Mouse (Mus musculus) testis, postnatal 10 days (tissue): Measurements from ENCODE around the gene Srarp.

Source experiments
- DNase-seq: peaks from one replicate; pipeline ENCODE4 v3.0.0; 2021; ENCODE audit warnings: low spot score

Srarp gene

DNA sequence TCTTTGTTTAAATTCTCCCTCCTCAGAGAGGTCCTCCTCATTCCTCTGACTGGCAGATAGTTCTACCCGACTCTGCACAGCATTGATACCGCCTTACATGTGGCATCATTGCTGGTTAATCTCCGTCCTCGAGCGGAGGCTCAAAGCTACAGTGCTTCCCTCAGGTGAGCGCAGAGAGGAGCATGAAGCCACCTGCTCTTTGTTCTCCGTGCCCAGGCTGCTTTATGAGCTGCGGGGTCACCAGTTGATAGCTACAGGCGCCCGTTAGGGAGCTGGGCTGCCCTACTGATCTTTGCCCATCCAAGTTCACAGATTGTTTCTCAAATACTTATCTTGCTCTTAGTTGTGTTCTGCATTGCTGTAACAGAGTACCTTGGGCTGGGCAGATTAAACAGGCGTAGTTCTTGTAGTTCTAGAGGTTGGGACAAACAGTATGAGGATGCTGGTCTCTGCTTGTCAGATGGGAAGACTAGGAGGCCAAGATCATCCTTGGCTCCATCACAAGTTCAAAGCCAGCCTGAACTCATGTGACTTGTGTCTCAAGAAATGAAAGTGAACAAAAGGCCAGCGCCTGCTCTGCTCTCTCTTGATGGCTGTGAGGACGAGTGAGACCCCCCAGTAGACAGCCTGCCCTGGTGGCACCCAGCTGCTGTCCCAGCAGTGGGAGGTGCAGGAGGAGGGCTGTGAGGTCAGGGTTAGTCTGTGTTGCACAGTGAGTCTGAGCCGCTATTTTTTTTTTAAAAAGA lies 20.5 kb upstream of the Srarp start:
- no peak for DNase-seq

DNA sequence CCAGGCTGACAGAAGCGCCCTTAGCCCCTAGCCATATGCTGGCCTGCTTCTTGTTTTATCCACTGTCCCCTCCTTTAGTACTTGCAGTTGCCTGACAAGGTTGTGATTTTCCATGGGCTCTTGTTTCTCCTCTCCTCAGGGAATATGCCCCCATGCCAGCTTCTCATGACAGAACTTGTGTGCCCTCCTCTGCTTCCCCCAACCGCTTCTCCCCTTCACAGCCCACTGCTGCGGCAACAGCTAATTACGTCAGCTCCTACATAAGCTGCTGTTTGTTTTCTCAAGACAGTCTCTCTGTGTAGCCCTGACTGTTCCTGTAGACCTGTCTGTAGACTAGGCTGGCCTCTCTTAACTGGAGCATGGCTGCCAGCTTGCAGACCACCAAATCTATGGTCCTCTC lies 19.6 kb upstream of the Srarp start:
- DNase-seq: no peak

DNA sequence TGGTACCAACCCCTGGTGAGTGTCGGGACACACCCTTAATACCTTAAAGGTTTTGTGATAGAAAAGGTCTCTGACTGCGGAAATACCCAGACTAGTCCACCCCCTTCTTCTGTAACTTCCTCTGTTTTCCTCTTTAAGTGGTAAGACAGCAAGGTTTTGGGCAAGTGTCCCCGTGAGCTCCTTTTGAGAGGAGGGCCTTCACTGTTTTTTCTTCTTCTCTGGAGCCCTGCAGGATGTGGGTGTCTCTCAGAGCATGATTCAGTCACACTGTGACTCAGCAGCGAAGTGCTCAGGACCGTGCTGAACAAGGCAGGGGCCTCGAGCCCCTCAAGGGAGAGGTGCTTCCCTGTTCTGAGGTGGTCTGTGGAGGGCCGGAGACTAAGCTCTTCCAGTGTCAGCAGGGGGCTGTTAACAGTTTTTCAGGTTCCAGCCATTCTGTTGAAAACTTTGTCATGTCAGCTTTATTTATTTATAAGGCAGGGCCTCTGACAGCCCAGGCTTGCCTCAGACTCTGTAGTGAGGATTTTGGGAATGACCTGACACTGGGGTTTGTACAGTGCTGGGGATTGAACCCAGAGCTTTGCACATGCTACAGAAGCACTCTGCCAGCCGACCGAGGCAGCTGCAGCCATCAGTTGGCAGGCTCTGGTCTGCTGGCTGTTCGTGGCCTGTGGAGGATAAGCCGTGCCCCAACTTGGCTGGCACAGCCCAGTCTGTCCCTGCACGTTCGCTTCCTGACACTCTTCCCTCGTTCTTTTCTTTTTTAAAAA lies 18.9 kb upstream of the Srarp start:
- DNase-seq: no peak

DNA sequence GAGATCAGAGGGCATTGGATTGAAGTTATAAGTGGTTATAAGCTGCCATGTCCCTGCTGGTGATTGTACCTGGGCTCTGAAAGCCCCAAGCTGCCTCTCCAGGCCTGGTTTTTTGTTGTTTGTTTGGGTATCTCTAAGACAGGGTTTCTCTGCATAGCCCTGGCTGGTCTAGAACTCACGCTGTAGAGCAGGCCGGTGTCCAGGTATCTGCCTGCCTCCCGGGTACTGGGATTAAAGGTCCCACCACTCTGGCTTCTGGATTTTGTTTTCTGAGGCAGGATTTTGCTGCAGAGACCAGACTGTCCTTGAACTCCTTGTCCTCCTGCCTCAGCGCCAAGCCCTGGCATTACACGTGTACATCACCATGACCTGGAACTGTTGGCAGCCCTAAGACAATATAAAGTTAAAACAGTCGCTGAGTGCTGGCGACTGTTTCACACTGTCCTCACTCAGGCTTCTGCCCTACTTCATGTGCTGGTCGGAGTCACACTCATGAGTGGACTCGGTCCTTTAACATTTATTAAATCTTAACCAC lies 16.1 kb upstream of the Srarp start:
- DNase-seq: no peak

DNA sequence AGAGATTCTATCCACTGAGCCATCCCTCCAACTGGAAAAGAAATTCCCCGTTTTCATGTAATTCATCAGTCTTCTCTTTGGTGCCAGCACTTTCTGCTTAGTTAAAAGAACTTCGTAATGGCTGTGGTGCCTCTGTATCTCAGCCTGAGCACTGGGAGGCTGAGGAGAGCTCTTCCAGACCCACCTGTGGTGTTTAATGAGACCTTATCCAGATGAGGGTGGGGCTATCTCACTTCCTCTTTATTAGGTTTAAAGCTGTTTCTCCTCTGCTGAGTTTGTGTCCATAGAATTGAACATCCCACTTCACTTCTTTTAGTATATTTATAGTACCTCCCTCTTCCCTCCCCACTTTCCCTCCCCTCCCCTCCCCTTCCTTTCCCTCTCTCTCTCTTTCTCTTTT lies 15.3 kb upstream of the Srarp start:
- no peak for DNase-seq

DNA sequence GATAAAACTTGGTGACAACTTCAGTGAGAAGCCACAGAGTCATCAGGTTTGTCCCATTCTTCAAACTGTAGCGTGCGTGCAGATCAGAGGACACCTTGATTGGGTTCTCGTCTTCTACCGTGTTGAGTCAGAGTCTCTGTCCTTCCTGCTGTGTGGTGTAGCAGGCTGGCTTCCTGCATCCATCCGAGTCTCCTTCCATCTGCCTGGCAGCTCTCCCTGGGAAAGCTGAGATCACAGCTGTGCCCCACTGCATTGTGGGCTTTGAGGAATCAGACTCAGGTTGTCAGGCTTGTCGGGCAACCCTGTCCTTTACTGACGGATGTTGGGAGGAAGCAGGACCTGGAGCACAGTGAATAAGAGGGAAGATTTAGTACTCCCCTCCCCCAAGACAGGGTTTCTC lies 10.3 kb upstream of the Srarp start:
- no peak for DNase-seq

DNA sequence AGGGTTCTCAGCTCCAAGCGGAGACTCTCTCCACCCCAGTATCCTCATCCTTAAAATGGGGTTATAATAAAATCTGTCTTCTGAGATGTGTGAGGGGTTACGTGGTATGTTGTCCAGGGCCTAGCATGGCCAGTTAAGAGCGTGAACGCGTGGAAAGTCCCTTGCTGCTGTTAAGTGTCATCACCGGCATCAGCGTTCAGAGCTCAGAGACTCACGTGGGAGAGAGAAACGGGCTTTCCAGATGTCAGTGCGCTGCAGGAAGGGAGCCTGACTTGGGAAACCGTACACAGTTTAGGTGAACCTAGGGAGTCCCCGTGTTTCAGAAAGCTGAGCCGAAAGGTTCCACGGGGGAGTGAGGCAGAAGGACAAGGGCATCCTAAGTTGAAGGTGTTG lies 9.4 kb upstream of the Srarp start:
- no peak for DNase-seq

DNA sequence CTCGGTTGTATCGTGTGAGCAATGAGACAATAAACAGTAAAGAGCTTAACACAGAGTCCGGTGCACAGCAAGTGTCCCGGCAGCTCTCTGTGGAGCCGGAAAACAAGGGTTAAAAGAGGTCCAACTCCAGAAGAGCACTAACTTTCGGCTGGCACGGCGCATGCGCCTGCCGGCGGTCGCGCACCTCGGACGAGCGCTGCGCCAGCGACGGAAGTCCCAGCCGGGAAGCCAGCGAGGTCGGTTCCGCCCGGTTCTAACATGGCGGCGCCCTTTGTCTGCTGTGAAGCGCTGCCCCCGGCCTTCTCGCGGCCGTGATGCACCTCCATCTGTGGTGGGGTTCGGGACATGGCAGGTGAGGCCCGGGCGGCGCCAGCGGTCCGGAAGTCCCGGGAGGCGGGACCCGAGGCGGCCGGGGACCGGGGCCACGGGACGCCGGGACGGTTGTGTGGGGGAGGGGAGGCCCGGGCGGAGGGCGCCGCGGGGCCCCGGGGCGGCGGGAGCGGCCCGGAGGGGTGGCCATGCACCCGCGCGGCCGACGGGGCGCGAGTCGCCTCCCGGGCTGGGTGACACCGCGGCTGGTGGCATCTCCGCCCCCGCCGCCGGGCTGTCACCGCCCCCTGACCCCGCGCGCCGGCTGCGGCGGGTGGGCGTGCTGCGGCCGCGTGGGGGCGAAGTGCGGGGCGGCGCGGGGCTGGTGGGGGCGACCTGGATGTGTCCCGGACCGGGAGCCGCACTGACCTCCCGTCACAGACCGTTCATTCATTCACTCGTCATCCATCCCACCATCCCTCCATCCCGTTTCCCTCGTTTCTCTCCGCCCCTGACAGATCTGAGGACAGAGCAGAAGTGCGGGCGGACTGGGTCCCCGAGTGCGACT lies 8.8 kb upstream of the Srarp start, which contains the start of gene Zbtb17:
TSS of gene Zbtb17 (plus strand) at position 204 of the 877 bp plus-strand sequence.
- peak; percentile 95 for DNase-seq

DNA sequence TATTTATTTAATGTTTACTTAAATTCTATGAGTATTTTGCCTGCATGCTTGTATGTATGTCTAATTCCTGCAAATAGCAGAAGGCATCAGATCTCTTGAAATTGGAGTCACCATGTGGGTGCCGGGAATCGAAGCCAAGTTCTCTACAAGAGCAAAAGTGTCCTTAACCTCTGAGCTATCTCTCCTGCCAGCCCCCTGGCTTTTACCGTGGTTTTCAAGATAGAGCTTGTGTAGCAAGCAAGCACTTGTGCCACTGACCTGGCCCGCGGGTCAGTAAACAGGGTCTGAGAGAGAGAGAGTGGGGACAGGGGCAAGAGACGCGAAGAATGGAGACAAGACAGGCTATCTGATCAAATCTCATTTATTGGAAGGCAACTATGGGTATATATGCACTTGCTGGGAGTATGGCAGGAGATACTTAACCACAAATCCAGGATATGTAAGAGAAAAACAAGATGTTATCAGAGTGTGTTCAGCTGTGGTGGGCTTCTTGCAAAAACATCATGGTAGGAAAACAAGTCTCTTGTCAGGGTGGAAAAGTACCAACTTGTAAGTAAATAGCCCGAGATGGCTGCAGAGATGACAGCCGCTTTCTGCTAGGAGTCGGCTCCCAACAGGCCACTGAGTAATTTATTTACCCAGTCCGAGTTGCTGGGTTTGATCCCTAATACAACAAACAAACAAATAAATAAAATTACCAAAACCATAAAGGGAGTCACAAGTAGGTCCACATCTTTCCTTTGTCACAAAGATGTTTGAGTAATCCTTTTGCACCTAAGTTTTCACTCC lies 7.9 kb upstream of the Srarp start:
- no peak for DNase-seq

DNA sequence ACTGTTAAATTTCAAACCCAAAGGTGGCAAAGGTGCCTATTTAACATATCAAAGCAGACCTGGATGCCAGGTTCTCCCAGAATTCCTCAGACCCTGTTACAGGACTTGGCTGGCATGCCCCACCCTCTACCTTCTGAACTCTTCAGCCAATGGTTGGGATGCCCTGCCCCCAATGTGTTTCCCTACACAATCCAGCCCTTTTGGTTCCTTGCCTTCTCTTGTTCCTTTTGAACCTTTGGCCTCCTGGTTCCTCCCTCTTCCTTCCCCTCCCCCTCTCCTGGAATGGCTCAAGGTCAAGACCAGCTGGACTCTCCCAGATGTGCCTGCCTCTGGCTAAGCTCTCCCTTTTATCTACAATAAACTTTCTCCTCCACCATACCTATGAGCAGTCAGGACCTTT lies 5.0 kb upstream of the Srarp start:
- DNase-seq: no peak

DNA sequence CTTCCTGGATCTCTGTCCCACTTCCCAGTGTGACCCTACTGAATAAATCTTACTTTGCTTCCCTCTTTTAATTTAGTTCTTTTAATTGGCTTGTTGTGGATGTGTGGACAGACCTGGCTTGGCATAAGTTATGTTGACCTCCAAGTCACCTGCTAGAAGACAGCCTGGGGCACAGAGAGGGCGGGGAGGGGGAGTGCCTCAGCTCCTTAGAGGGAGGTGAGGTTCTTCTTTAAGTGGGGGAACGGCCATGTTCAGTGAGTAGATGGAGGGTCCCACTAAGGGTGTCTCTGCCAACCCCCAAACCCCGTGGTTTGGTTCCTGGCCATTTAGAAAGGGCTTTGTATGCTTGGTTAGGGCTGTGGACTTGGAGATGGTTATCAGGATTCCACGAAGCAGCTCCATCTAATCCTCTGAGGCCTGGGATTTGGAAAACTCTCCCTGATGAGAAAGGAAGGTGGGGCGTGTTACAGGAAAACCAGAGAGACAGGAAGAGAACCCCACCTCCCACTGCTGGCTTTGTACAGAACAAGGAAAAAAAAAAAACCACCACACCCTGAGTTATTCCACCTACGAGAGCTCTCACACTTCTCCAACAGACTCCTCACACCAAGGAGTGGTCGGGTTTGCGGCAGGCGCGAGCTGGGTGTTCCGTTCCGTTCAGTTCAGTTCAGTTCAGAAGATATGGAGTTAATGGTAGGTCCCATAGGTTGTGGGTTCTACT lies 3.3 kb upstream of the Srarp start:
- DNase-seq: no peak

DNA sequence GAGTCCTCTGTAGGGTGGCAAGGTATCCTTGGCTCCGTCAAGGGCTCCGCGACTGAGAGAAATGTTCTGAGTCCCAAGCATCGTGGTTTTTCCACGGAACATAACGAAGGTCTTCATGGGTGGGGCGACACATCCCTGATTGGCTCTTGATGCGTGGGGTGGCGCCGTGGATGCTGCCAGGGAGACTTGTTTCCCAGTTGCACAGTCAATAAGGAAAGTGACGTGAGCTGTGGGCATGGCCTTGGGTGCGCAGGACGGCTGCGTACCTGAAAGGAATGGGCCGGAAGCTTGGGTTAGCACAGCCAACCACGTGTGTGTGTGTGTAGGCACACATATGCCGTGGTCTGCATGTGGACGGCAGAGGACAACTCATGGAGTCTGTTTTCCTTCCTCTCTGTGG lies 2.7 kb downstream of the Srarp start:
- no peak for DNase-seq

DNA sequence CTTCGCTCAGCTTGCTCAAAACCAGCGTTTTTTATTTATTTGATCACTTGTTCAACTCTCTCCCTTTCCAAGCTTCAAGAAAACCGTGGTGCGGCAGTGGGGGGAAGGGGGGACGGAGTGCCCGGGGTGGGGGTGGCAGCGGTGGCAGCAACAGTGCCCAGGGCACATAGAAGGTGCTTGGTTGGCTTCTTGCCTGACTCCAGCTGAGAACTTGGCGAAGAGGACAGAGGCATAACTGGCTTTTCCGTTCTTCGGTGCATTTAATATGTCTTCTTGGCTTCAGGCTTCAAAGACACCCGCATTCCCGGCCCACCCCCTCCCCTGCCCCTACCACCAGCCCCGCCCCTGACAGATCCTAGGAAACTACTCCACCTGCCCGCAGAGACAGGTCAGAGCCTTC lies 3.2 kb downstream of the Srarp start:
- DNase-seq: no peak

DNA sequence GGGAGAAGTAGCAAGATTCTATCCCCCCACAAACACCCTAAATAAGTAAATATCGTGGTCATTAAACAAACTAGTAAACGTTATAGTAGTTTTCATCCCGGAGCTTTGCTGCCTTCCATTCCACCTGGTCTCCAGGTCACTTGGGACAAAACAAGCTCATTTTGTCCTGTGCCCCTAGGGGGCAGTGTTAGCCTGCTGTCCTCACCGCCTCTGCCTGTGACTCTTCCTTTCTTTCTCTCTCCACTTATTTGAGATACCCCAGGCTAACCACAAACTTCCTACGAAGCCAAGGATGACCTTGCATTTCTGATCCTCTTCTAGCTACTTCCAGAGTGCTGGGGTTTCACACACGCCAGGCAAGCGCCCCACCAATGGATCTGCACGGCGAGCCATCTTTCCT lies 4.9 kb downstream of the Srarp start:
- peak; percentile 81 for DNase-seq

DNA sequence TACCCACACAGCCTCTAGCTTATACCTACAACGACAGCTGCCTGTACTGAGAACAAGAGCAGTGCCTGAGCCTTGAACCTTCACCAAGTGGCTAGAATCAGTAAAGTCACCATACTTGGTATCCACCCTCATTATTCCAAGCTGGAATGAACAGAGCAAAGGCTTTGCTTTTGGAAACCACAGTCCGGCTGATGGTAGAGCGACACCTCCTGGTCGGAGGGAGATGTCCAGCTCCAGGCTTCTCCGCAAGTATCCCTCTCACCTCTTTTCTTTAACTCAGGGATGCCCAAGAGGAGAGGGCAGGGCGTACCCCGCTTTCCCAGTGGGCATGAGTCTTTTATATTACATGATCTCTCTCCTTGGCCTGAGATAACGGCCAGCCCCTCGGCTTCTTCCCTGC lies 6.1 kb downstream of the Srarp start:
- DNase-seq: no peak

DNA sequence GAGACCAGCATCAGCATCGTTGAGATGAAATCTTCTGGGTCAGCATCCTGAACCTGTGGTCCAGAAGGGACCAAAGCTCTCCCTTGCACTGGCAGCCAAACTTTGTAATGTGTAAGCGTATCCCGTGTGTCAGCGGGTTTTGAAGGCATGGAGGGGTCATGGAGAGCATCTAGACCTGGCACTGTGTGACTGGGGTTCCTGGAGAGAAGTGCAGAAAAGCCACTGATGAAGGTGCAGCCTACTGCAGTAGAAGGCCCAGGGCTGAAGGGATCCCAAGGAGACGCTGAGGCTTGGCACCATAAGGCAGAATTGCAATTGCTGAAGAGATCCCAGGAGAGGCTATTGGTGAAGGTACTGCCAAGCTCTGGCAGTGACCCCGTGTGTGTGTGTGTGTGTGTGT lies 6.5 kb downstream of the Srarp start:
- DNase-seq: no peak

DNA sequence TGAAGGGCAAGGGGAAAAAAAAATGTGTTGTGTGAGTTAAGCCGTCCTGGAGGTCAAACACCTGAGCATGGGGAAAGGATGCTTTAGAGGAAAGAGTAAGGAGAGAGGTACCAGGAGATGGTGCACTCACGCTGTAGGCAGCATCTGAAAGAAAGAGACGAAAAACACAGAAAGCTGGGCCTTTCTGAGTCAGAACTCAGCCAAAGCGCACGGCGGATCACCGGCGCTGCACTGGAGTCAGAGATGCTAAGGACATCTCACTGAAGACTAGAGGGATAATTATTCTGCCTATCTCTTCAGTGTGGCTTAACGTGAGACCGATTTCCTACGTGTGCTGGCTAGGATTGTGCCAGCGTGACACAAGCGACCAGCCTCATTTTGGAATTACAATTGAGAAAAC lies 8.0 kb downstream of the Srarp start:
- no peak for DNase-seq

DNA sequence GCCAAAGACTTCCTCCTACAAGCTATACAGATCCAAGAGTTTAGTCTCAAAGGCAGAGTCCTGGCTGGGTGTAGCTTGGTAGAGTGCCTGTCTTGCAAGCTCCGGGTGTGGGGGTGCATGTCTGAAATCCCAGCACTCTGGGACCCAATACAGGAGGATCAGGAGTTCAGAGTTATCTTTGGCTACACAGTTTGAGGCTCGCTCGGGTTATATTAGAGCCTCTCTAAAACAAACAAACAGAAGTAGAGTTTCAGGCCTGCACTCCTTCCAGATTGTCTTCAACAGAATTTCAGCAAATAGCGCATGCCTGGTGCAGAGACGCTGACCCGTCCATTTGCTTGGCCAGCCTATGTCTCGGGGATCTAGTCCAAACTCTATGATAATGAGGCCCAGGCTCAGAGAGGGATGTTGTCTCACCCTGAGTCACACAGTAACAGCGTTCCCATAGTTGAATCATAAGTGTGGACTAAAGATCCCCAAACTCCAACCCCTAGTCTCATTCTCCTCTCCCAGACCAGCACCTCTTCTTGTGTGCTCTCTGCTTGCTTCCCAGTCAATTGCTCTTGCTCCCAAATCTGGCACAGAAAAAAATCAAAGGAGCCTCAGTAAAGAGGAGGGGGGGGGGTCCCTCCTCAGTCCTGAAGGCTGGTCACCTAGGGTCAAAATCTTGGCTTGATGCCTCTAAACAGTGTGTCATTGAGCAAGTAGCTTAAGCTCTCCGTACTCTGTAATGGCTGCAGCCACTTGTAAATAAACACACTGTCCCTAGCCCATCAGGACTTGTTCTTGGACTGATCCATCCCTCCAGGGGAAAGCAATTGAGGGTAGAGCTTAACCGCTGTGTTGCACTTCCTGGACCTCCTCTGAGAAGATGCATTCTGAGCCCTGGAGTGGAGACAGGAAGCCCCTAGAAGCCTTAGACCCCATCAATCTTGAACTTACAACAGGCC lies 8.8 kb downstream of the Srarp start:
- no peak for DNase-seq
